Mouse (Mus musculus) adrenal gland, postnatal 10 days (tissue): Measurements from ENCODE around the gene Naa35. TPM values are rescaled to one million over a fixed set of nuclear protein-coding genes. Genes with fewer than 3 reads are reported as not detected.
"Not testable (repeated sequence)": the region's sequence is repeated elsewhere in the genome, so short reads cannot be mapped to it uniquely, and the experiment has no call there.

Experiments
- DNase-seq: peaks from one replicate; pipeline ENCODE4 v3.0.0; 2021; ENCODE audit warnings: mixed read lengths
- total RNA-seq, 2 experiments: library from RNA; stranded (reverse); gene quantifications; 2 replicates each; pipeline ENCODE4 v1.2.3; 2021

The Naa35 gene
- total RNA-seq, 2 experiments from 2014 or later, result 54.9 to 63.5 TPM

- DNase-seq, result no peak
These were observed 12.5 kb upstream of the Naa35 start for GRCm38 (mm10) chr13:59572549-59572948.

GRCm38 (mm10) chr13:59580954-59581353 lies 4.1 kb upstream of the Naa35 start:
- DNase-seq, result no peak

GRCm38 (mm10) chr13:59584481-59584880 lies 578 bp upstream of the Naa35 start:
- peak; percentile 62 for DNase-seq

- DNase-seq, result no peak
These were observed 568 bp downstream of the Naa35 start for GRCm38 (mm10) chr13:59585648-59586005.

- DNase-seq, result no peak
These were observed 2.1 kb downstream of the Naa35 start for GRCm38 (mm10) chr13:59587201-59587600.

- no peak for DNase-seq
These were observed 4.6 kb downstream of the Naa35 start for GRCm38 (mm10) chr13:59589672-59590071.

- no peak for DNase-seq
These were observed 5.6 kb downstream of the Naa35 start for GRCm38 (mm10) chr13:59590691-59591090.

- not testable (repeated sequence) for DNase-seq
These were observed 7.0 kb downstream of the Naa35 start for GRCm38 (mm10) chr13:59592058-59592457.

- DNase-seq, result no peak
These were observed 7.6 kb downstream of the Naa35 start for GRCm38 (mm10) chr13:59592630-59593029.

- DNase-seq, result no peak
These were observed 18.0 kb downstream of the Naa35 start for GRCm38 (mm10) chr13:59603096-59603495.

- DNase-seq, result no peak
These were observed 19.5 kb downstream of the Naa35 start for GRCm38 (mm10) chr13:59604511-59604910.

GRCm38 (mm10) chr13:59605221-59605922 lies 20.3 kb downstream of the Naa35 start:
- no peak for DNase-seq

- no peak for DNase-seq
These were observed 24.8 kb downstream of the Naa35 start for GRCm38 (mm10) chr13:59609885-59610284.

- DNase-seq, result no peak
These were observed 25.4 kb downstream of the Naa35 start for GRCm38 (mm10) chr13:59610437-59610836.

GRCm38 (mm10) chr13:59613868-59614267 lies 28.8 kb downstream of the Naa35 start:
- no peak for DNase-seq

- no peak for DNase-seq
These were observed 30.1 kb downstream of the Naa35 start for GRCm38 (mm10) chr13:59615152-59615551.

GRCm38 (mm10) chr13:59615554-59615953 lies 30.5 kb downstream of the Naa35 start:
- no peak for DNase-seq

GRCm38 (mm10) chr13:59618463-59618862 lies 33.4 kb downstream of the Naa35 start:
- DNase-seq, result no peak

- no peak for DNase-seq
These were observed 36.8 kb downstream of the Naa35 start for GRCm38 (mm10) chr13:59621643-59622489.

GRCm38 (mm10) chr13:59624389-59624788 lies 39.3 kb downstream of the Naa35 start:
- DNase-seq, result no peak

- DNase-seq, result no peak
These were observed 39.8 kb downstream of the Naa35 start for GRCm38 (mm10) chr13:59624903-59625302.

GRCm38 (mm10) chr13:59626739-59627138 lies 41.7 kb downstream of the Naa35 start:
- DNase-seq, result no peak

GRCm38 (mm10) chr13:59634637-59635036 lies 49.6 kb downstream of the Naa35 start:
- DNase-seq, result no peak

GRCm38 (mm10) chr13:59637800-59638199 lies 52.7 kb downstream of the Naa35 start:
- DNase-seq, result no peak
